Mouse (Mus musculus): ENCODE results near the gene Muc16. TPM values are rescaled to one million over a fixed set of nuclear protein-coding genes. Genes with fewer than 3 reads are reported as not detected.

Muc16 gene
- not detected in 2 replicates for polyA plus RNA-seq (2016; fragmentation: Nextera tagmentation; extraction: Ambion mirVana)

DNA sequence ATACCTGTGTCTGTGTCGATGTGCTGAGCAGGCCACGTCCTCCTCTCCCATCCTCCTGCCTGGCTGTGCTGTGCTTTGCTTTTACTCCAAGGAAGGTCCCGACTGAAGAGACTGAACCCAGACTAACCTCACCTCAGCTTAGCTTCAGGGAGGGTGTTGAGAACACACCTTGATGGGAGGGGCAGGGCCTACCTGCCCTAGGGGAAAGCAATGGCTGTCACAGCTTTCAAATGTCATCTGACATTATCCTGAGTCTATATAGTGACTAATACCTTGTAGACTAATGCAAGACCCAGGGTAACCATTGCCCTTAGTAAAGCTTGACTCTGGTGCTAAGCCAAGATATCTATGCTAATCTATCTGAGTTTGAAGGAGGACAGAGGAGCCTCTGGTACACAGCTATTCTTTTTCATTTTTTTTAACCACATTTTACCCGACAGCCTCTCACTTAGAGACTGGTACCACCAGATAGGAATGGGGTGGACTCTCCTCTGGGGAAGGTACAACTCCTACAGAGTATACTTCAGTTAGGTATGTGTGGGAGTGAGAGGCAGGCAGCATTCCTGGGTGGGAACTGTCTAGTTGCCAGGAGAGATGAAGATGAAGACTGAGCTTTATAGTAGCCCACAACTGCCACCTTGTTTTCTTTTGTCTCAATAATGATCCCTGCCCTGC is at the start of gene Muc16:
Gene Muc16, minus strand, starts transcription at position 51 of the 675 bp plus-strand sequence.
- Histone ChIP-seq H3K9me3 (no peaks in the 10 kb centered on the region), H3K27me3 (no peaks in the 10 kb centered on the region), H3K4me2 (replicated peaks) (no peak within 1 kb of the TSS), H3K9ac (replicated peaks) (no peak within 1 kb of the TSS), H3K27ac (replicated peaks) (no peak within 1 kb of the TSS), H3K36me3 (no peaks in the 10 kb centered on the region), H3K4me1 (no peaks in the 10 kb centered on the region), H3K4me3 (no peak within 1 kb of the TSS)
- WGBS: 84% methylated on average over 4 of the region's 4 CpGs
- ATAC-seq (ENCODE audit: low FRiP score, low read depth): no peak

DNA sequence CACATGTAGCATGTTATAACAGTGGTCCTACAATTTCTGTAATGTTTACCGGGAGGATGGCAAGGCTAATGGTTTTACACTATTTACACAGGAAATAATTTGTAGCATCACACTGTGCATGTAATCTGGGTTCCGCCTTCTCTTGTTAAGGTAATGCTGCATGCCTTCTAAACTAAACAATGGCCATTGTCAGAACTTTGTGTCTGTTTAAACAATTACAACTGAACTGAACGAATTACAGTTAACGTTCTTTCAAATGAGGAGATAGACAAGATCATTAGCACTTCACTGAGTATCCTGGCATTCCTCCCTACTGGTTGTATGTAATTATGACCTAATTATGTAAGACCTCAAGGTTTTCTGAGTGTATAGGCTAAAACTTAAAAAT is 48.4 kb upstream of the Muc16 start:
- Histone ChIP-seq H3K27me3 (no peaks in the 10 kb centered on the region), H3K9ac (replicated peaks) (no peak overlapping the region), H3K4me3 (no peak overlapping the region), H3K4me1 (peaks cover 8% of the 10 kb centered on the region; the same call in 1 of the 2 replicates), H3K4me2 (replicated peaks) (no peak overlapping the region), H3K36me3 (no peaks in the 10 kb centered on the region), H3K27ac (replicated peaks) (no peak overlapping the region), H3K9me3 (no peaks in the 10 kb centered on the region)
- WGBS: 38% methylated on average over 4 of the region's 4 CpGs
- ATAC-seq (ENCODE audit: low FRiP score, low read depth): no peak

GRCm38 (mm10) chr9:18721931-18722711 is 47.8 kb upstream of the Muc16 start:
- ATAC-seq (ENCODE audit: low FRiP score, low read depth): peak; percentile 76

DNA sequence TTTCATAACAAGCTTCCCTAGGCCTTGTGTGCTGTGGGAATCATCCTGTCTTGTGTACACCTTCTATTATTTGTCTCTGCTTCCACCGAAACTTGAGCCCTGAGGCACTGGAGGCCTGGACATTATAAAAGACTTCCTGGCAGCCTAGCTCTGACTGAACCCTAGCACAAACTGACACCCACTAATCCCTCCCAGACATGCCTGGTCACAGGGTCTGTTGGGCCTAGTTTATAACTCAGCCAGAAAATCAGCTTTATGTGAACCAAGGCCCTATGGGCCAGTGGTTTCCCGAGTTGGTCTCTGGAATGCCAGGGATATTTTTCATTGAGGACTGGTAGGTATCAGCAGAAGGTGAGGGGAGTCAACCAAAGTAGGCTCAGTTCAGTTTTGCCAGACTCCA is 46.7 kb upstream of the Muc16 start:
- Histone ChIP-seq H3K9ac (replicated peaks) (no peak overlapping the region), H3K27me3 (no peaks in the 10 kb centered on the region), H3K36me3 (no peaks in the 10 kb centered on the region), H3K4me3 (no peak overlapping the region), H3K4me2 (replicated peaks) (no peak overlapping the region), H3K27ac (replicated peaks) (0 out of 2 replicates have a peak overlapping the region, but pooled peaks have one; percentile 35), H3K9me3 (no peaks in the 10 kb centered on the region), H3K4me1 (peaks cover 8% of the 10 kb centered on the region; the same call in 1 of the 2 replicates)
- ATAC-seq (ENCODE audit: low FRiP score, low read depth): peak; percentile 45; the same call in 1 of the 2 replicates
- WGBS: 15% methylated on average over 2 of the region's 2 CpGs

More at GRCm38 (mm10) chr9:18721931-18722711, 47.8 kb upstream of the Muc16 start:
- no peak overlapping the region for H3K4me2 ChIP-seq (replicated peaks)
- 19% methylated on average over 6 of the region's 6 CpGs for WGBS
- H3K4me1 ChIP-seq: peaks cover 8% of the 10 kb centered on the region; the same call in 1 of the 2 replicates
- H3K27ac ChIP-seq (replicated peaks): no peak overlapping the region
- H3K9me3 ChIP-seq: no peaks in the 10 kb centered on the region
- H3K27me3 ChIP-seq: no peaks in the 10 kb centered on the region
- H3K36me3 ChIP-seq: no peaks in the 10 kb centered on the region
- no peak overlapping the region for H3K9ac ChIP-seq (replicated peaks)
- H3K4me3 ChIP-seq: no peak overlapping the region

- H3K27ac ChIP-seq (replicated peaks): no peak overlapping the region
- ATAC-seq (ENCODE audit: low FRiP score, low read depth): no peak
- H3K4me2 ChIP-seq (replicated peaks): no peak overlapping the region
- no peaks in the 10 kb centered on the region for H3K9me3 ChIP-seq
- no peaks in the 10 kb centered on the region for H3K36me3 ChIP-seq
- H3K4me3 ChIP-seq: no peak overlapping the region
- H3K4me1 ChIP-seq: no peaks in the 10 kb centered on the region
- no peaks in the 10 kb centered on the region for H3K27me3 ChIP-seq
- H3K9ac ChIP-seq (replicated peaks): no peak overlapping the region
Measured at GRCm38 (mm10) chr9:18705628-18706027, 31.3 kb upstream of the Muc16 start.

DNA sequence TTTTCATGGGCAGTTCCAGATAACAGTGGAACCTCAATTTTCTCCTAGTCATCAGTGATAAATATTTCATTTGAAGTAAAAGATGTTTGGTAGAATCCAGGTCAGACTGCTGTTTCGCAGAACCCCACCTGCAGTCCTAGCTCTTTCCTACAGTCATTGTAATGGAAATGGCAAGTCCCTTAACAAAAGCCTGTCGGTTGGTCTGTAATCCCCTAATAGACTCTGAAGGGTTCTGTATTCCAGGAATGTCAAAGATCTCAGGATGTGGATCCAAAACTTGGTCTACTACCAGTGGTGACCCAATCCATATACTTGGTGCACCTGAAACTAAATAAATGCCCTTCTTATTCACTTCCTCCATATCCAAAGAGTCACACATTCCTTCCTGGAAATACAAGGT is 76.0 kb downstream of the Muc16 start:
- H3K27me3 ChIP-seq: no peaks in the 10 kb centered on the region
- no peak overlapping the region for H3K27ac ChIP-seq (replicated peaks)
- H3K4me2 ChIP-seq (replicated peaks): no peak overlapping the region
- WGBS: 35% methylated on average over 2 of the region's 2 CpGs
- H3K9ac ChIP-seq (replicated peaks): no peak overlapping the region
- no peak overlapping the region for H3K4me3 ChIP-seq
- H3K9me3 ChIP-seq: no peaks in the 10 kb centered on the region
- no peaks in the 10 kb centered on the region for H3K4me1 ChIP-seq
- ATAC-seq (ENCODE audit: low FRiP score, low read depth): no peak
- no peaks in the 10 kb centered on the region for H3K36me3 ChIP-seq

DNA sequence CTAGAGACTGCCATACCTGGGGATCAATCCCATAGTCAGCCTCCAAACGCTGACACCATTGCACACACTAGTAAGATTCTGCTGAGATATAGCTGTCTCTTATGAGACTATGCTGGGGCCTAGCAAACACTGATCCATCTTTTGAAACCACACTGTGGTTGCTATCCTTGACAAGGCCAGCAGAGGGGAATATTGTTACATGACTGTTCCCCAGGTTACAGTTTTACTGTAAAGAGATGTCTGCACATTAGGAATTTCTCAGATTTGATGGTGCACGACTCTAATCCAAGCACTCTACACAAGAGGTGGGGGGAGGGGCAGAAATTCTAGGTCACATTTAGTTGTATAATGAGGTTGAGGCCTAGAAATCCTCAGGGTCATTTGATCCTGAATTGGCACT is 166.2 kb downstream of the Muc16 start:
- Histone ChIP-seq H3K4me3 (no peak overlapping the region), H3K36me3 (no peaks in the 10 kb centered on the region), H3K27me3 (no peaks in the 10 kb centered on the region), H3K9ac (replicated peaks) (no peak overlapping the region), H3K27ac (replicated peaks) (no peak overlapping the region), H3K9me3 (no peaks in the 10 kb centered on the region), H3K4me2 (replicated peaks) (no peak overlapping the region), H3K4me1 (no peaks in the 10 kb centered on the region)
- WGBS: 54% methylated on average over 2 of the region's 2 CpGs
- ATAC-seq (ENCODE audit: low FRiP score, low read depth): no peak

GRCm38 (mm10) chr9:18478168-18478567 is 196.2 kb downstream of the Muc16 start, which contains the start of the genes Zfp558 and Mbd3l1:
Gene Zfp558 (minus strand): TSS chr9:18478268.
Gene Mbd3l1 (plus strand): TSS chr9:18478359.
- no peak within 1 kb of the TSS for H3K4me3 ChIP-seq
- no peak within 1 kb of the TSS for H3K4me2 ChIP-seq (replicated peaks)
- WGBS: 81% methylated on average over 3 of the region's 3 CpGs
- no peak within 1 kb of the TSS for H3K9ac ChIP-seq (replicated peaks)
- no peak within 1 kb of the TSS for H3K27ac ChIP-seq (replicated peaks)
- H3K9me3 ChIP-seq: no peaks in the 10 kb centered on the region
- H3K36me3 ChIP-seq: no peaks in the 10 kb centered on the region
- ATAC-seq (ENCODE audit: low FRiP score, low read depth): no peak
- H3K27me3 ChIP-seq: no peaks in the 10 kb centered on the region
- H3K4me1 ChIP-seq: no peaks in the 10 kb centered on the region

DNA sequence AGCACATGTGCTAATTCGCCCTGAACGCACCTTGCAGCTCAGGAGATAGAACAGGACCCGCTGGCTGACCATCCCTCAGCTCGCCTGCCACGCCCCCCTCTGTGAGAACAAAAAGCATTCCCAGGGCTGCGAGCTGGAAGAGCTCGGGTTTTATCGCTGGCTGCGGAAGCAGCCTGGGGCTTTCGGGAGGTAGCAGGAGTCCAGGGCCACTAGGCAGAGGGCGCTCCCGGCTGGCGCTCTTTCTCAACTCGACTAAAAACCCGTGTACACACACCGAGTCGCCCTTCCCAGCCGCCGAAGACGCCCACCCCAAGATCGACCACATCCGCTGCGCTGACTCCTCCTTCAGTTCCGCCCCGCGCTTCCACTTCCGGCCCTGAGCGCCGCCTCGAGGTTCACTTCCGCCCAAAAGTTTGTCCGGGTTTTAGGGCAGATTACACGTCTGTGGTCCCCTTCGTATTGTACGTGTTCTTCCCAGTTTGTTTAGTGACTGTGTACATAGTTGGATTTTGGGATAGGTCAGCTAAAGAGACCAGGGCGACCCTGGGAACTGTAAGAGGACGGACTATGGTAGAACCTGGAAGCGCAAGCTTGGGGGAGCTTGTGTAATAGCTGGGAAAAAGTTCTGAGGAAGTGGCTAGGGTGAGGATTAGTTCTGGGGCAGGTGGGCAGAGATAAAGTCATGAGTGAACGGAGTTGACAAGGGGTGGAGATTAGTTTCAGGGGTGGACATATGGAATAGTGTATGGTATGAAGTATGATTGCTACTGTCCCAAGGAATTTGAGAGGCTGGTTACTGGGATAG is 200.8 kb downstream of the Muc16 start:
- H3K36me3 ChIP-seq: peaks cover 13% of the 10 kb centered on the region
- peak; percentile 97 for ATAC-seq (ENCODE audit: low FRiP score, low read depth)
- H3K4me3 ChIP-seq: peak overlapping the region; percentile 62
- H3K4me1 ChIP-seq: peaks cover 4% of the 10 kb centered on the region; the same call in 1 of the 2 replicates
- H3K27me3 ChIP-seq: no peaks in the 10 kb centered on the region
- peak overlapping the region; percentile 70 for H3K9ac ChIP-seq (replicated peaks)
- peak overlapping the region; percentile 68 for H3K4me2 ChIP-seq (replicated peaks)
- WGBS: 5% methylated on average over 39 of the region's 39 CpGs
- no peaks in the 10 kb centered on the region for H3K9me3 ChIP-seq
- peak overlapping the region; percentile 94 for H3K27ac ChIP-seq (replicated peaks)

DNA sequence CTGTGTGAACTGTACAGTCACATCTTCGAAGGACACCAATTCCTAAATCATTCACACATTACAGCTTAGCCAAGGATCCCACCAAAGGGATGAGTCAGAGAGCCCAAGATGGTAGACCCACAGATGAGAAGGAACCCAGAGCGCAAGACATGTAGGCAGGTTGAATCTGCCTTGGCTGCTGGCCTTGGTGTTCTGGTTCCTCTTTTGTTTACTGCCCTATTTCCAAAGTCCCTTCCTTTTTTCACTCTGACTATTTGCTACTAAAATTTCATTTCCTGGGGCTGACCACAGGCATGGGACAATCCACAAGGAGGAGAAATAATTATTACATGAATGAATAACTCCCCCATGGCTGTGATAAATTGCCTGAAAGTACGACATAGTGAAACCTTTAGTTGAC is 206.3 kb downstream of the Muc16 start:
- 88% methylated on average over 3 of the region's 3 CpGs for WGBS
- Histone ChIP-seq H3K27me3 (no peaks in the 10 kb centered on the region), H3K9me3 (no peaks in the 10 kb centered on the region; the same call in 1 of the 2 replicates), H3K27ac (replicated peaks) (no peak overlapping the region), H3K9ac (replicated peaks) (no peak overlapping the region), H3K4me1 (peaks cover 13% of the 10 kb centered on the region), H3K36me3 (peaks cover 53% of the 10 kb centered on the region), H3K4me2 (replicated peaks) (no peak overlapping the region), H3K4me3 (no peak overlapping the region)
- no peak for ATAC-seq (ENCODE audit: low FRiP score, low read depth)

- H3K27me3 ChIP-seq: no peaks in the 10 kb centered on the region
- H3K36me3 ChIP-seq: peaks cover 56% of the 10 kb centered on the region
- no peak overlapping the region for H3K4me3 ChIP-seq
- H3K27ac ChIP-seq (replicated peaks): no peak overlapping the region
- no peak overlapping the region for H3K4me2 ChIP-seq (replicated peaks)
- H3K9me3 ChIP-seq: no peaks in the 10 kb centered on the region; the same call in 1 of the 2 replicates
- H3K4me1 ChIP-seq: peaks cover 8% of the 10 kb centered on the region; the same call in 1 of the 2 replicates
- WGBS: 26% methylated on average over 3 of the region's 3 CpGs
- peak; percentile 38 for ATAC-seq (ENCODE audit: low FRiP score, low read depth)
- H3K9ac ChIP-seq (replicated peaks): no peak overlapping the region
Measured at GRCm38 (mm10) chr9:18467350-18467749, 207.0 kb downstream of the Muc16 start.
